Mouse (Mus musculus): ENCODE results near the gene Stk40. TPM values are rescaled to one million over a fixed set of nuclear protein-coding genes. Genes with fewer than 3 reads are reported as not detected.

Stk40 gene
- total RNA-seq, 2 experiments from 2014 or later = 32.5 to 33.2 TPM

DNA sequence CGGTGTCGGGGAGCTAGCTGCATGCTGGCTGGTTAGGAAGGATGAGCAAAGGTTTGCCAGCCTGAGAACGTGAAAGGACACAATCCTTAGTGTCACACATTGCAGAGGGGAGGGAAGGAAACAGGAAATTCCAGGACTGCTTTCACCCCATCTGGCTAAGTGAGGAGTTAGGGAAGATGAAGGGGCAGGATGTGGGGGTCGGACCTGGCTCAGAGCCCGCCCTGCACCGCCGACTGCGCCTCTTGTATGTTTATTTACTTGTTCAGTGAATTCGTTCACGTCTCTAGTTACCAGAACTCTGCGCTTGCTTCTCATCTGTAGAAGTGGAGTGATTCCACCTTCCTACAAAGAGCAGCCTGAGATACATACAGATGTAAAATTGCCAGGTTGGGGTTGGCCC is 26.7 kb downstream of the Stk40 start:
- DNase-seq = peak; percentile 44

DNA sequence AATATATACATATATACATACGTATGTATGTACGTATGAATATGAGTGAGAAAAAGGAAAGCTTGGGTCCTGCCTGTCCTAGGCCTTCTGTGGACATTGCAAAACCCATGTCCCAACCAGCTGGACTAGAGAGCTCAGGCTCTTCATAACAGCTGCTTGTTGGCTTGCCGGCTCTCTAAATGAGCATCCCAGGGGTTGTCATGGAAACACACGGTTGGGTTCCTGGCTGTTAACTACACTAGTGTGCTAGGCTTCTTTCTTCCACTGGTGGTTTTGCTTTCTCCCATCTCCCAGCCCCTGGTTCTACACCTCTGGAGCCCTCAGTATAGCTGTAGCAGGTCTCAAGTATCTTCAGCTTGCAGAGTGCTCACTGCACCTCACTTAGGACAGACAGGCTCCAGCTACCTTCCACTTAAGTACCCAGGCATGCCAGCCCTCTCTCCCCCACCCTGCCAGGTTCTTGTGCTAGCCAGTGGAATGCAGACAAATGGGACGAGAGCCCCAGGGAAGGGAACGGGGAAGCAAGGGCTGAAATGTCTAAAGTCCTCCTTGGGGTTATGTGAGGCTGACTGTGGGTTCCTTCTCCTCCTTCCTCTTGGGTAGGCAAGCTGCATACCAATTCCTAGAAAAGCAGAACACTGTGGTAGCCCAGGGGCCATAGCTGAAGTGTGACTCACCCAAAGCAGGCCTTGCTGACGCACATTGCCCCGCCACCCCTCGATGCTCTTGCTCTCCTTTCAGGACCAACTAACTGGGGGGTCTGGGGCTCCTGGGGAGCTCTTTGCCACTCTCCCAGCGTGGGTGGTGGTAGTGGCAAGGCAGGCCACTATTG is 27.7 kb downstream of the Stk40 start:
- peak; percentile 54 for DNase-seq

DNA sequence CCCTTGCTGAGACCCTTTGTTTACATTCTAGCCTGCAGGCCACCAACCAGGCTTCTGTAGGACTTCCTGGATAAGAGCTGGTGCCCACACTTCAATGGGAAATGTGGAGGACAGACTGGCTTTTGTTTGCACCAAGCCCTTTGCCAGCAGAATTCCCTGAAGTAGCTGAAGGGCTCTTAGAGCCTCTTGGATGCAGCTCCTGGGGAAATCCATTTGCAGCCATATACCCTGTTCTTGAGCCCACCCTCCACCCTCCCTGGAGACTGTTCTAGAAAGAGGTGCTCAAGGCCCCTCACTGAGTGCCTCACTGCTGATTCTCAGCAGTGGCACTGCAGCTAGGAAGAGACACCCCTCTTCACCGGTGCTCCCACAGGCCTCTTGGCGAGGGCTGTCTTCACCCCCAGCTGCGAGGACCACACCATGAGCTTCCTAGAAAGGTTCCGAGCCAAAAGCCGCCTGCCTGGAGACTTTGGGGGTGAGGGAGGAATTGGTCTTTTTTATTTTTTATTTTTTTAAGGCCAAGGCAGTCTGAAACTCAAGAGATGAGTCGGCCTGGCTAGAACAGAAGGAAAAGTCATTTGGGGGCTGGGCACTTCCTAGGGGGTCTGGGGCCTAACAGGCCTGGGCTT is 29.0 kb downstream of the Stk40 start:
- no peak for DNase-seq

DNA sequence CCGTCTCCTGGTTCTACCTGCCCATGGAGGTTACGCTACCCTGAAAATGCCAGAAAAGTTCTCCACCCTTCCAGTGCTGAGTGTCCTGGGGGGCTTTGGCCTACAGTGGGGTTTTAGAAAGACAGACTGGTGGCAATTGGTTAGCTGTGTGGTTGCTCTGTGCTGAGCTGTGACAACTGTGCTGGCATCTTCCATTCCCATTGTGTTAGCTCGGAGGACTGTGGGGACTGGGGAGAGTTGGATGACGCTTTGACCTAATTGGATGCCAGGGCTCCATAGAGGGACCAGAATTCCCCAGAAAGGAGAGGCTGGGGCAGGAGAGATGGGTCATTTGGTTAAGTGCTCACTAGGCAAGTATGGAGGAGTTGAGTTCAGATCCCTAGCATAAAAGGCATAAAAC is 30.5 kb downstream of the Stk40 start:
- DNase-seq = no peak

DNA sequence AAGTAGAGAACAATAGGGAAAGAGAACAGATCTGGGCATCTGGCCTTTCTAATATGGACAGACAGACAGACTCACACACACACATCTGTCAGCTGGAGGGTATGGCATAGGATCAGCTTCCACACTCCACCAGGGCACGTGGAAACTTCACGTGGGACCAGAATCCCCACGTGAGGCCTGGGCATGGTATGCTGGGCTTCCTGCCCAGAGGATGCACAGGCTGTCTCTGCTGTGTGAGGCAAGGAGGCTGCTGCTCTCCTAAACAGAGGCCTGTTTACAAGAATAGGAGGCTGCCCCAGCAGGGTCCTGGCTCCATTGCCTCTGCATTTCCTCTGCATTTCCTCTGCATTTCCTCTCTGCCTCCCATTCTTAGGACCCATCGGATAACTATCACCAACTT is 30.9 kb downstream of the Stk40 start:
- DNase-seq = no peak

DNA sequence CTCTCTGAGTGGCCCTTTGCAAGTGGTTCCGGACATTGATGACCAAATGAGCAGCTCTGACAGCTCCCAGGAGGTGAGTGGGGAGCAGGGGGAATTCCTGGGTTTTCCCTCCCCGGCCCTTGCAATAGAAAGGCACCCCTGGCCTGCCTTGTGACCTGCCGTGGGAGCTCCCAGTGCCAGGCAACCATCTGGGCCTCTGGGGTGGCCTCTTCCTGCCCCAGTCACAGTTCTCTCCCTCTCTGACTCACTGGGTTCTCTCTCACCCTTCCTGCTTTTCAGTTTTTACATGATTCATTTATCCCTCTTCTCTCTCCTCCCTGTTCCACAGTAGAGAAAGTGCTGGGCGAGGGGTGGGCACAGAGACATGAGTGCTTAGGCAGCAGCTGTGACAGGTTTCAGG is 34.0 kb downstream of the Stk40 start:
- no peak for DNase-seq

DNA sequence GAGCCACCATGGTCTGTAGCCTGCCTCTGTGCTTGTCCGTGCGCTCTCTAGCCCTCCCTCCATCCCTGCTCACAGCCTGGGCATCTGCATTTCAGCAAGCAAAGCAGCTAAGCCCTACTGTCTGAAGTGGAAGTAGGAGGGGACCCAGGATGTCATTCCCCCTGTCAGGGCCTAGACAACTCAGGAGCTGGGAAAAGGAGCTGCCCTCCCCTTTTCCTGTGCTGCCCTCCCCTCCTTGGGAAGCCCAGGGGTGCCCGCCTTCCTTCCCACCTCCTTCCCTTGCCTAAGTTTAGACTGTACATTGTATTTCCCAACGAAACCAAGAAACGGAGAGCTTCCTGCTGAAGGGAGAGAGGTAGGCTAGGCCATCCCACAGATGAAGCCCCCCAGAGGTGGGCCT is 37.3 kb downstream of the Stk40 start:
- DNase-seq = no peak

DNA sequence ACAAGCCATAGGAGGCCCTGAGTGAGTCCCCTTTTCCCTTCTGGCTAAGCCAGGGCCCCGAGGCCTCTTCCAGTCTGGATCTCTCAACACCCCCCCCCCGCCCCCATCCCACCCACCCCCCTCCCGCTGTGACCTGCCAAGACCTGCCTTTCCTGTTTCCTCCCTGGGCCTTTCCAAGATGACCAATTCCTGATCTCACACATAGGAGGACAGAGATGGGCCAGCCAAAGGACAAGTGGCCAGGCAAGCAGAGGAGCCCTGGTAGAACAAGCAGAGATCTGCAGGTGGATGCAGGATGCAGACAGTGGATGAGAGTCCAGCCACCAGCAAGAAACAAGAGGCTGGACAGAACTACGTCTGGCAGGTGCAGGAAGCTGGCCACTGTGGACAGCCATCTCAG is 41.6 kb downstream of the Stk40 start:
- peak; percentile 38 for DNase-seq

DNA sequence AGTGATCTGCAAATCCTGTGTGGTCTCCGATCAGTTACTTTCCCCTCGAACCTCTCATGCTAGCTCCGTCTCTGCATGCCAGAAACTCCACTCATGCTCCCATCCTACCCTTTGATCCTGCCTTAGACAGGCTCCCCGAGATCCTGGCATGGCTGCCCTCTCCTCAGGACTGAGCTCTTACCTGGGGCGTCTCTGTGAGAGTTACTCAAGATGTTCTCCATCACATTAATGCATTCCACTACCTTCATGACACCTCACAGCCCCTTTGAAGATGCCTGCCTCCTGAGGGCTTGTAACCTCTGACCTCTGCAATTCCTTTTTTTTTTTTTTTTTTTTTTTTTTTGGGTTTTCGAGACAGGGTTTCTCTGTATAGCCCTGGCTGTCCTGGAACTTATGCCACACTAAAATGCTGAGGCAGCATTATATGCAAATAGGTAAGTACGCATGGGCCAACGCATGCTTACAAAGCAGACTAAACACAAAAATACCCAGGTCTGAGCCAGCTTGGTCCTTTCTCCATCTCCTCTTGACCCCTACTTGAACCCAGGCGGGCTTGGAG is 43.3 kb downstream of the Stk40 start:
- no peak for DNase-seq

DNA sequence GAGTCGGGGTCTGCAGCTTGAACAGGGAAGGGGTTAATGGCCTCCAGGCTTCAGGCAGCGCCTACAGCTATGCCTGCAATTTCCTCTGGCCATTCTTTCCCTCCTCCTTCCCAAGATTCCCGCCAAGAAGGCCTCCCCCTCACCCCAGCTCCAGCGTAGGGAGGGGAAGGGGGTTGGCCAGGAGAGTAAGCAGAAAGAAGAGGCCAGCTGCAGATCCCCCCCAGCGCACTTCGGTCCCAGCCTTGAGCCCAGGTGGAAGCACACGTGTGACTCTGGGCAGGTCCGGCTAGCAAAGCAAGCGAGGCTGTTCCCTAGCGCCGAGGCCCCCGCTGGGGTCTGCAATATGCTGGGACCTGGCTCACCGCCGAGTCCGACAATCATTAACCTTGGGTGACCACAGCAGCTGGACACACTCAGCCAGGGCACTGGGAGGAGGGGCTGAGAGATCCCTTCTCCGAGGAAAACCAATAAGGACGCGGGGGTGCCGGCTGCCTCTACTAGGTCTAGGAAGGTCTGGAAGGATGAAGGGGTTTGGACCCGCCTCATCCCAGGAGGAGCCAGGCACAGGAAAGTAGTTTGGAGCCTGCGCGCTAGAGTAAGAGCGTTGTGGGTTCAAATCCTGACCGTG is 43.9 kb downstream of the Stk40 start, which contains the start of gene Eva1b:
TSS of gene Eva1b (plus strand) at position 212 of the 628 bp plus-strand sequence.
- DNase-seq = peak; percentile 79

DNA sequence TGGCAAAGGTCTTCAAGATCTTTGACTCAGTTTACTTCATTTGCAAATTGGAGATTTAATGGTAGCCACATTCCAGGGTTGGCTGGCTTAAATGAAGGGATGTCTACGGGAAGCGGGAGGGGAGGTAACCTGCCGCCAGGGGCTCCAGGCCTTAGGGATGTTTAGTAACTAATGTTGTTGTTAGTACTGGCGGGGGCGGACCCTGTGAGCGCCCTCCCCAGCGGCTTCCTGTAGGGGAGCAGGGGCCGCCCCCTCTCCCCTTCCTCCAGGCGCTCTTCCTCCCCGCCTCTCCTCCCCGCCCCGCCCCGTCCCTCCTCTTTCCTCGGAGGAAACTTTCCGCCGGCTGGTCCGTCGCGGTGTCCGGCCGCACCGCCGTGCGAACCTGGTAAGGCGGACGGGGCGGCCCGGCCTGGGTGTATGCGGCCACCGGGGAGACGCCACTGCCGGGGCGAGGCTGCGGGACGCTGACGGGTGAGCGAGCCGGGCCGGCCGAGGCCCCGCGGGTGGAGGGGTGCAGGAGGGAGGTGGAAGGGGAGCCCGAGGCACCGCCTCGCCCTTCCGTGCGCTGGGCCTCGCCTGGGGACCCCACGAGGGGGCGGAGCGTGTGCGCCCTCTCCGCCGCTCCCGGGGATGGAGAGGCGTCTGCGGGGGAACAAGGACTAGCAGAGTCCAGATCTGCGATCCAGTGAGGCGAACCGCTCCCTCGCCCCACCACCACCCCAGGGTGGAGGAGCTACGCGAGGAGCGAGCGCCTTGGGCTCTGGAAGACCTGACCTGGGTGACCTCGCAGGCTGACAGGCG is 44.6 kb downstream of the Stk40 start:
- peak; percentile 73 for DNase-seq

DNA sequence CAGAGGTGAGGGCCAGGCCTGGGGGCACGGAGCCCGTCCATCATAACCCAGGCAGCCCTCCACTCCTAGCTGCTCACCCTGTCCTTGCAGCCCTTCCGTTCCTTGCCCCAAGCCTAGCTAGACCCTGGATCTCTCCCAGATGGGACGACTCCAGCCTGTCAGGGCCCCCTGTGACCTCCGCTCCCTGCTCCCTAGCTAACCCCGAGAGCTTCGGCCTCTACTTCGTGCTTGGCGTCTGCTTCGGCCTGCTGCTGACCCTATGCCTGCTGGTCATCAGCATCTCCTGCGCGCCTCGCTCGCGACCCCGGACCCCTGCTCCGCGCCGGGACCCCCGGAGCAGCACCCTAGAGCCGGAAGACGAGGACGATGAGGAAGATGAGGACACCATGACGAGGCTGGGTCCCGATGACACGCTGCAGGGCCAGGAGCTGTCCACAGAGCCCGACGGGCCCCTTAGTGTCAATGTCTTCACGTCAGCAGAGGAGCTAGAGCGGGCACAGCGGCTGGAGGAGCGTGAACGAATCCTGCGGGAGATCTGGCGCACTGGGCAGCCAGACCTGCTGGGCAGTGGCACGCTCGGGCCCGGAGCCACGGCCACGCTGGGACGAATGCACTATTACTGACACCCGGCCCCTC is 45.4 kb downstream of the Stk40 start:
- no peak for DNase-seq

DNA sequence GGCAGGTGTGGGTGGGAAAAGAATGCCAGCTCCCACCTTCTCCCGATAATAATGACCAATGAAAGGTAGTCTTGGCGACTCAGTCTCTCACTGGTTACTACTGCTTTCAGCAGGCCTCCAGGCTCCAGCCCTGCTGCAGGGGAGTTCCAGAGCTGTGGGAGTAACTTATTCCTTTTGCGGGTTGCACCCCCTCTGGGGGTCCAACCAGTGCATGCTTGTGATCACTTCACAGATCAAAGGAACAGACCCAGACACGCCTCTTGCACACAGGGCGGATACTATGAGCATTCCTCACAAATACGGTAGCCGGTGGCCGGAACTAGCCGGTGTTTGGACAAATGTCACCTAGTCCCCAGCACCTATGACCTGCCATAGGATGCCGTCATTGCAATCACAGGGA is 46.0 kb downstream of the Stk40 start:
- no peak for DNase-seq

DNA sequence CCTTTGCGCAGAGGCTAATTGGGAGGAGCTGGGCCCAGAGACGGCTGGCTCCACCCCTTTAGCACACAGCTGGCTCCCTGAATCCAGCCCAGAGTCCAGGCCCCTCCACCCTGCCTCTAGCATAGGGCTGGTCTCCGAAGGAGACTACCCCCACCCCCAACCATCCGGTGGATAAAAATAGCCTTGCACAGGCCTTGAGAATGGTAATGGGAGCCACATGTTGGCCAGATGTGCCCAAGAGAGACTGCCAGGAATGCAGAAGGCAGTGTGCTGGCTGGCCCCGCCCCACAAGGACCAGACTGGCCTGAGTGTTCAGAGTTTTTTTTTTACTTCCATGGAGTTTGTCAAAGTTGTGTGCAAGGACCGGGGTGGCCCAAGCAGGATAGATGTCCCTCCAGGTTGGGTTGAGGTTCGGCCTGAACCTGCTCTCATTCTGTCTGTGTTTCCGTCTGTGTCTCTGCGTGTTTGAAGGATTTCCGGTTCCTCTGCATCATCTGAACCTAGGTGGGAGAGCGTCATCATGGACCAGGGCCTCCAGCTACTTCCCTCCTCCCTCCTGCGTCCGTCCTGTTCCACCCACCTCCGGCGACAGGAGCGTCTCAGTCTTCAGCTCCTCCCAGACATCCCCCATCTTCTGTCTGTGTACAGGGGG is 46.7 kb downstream of the Stk40 start:
- DNase-seq = peak; percentile 84

DNA sequence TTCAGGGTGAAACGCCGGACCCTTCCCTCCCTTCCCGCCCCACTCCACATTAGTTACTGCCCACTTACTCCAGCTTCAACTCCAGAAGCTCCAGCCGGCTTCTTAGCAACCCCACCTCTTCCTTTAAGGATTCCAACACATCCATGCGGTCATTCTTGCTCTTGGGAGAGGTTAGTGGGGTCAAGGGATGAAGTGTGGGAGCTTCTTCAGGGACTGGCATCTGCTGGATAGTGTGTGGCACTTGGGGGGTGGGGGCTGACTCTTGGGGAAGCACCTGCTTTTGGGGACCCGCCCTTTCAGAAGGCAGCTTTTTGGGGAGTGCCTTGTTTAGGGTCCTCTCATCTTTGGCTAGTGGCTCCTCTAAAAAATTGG is 47.2 kb downstream of the Stk40 start:
- DNase-seq = no peak

DNA sequence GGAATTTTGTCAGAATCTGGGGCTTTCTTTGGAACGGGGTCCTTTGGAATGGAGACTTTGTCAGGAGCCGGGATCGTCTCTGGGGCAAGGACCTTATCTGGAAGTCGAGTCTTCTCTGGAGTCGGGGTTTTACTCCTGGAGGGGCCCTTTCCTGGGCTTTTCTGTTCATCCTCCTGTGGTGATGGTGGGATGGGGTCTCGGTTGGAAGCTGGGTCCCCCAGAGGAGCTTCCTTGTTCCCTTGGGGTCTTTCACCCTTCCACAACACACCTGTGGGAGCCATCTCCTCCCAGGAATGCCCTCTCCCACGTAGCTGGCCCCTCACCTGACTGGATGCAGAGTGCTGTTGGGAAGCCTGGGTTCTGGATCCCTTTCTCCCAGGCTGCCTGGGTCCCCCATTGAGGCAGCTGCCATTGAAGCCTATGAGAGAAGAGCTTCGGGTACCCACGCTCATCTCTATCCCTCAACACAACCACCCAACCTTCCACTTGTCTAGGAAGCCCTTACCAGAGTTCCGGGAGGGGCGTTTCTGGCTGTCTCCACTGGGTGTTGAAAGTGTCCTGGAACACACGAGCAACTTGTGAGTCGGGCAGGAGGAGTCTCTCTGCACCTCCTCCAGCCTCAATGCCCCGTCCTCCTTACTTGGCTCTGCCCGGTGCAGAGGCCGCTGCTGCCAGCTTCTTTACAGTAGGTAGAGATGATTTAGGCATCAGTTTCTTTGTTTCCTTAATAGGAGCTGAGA is 48.1 kb downstream of the Stk40 start:
- no peak for DNase-seq

DNA sequence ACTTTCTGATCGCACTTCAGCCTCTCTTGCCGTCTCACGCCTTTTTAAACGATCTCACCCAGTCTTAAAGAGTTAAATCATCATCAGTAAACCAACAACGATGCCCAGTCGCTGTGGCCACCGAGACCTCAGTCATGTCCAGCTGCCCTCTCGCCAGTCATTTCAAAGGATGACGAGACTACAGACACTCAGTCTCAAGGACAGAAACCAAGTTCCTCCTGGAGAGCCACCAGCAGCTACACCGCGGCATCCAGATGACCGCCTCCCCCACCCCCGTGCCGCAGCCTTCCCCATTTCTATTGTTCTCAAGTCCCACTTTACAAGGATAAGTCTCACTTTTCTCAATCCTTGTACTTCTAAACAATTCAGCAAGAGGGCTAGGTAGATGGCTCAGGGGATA is 49.1 kb downstream of the Stk40 start:
- DNase-seq = no peak

DNA sequence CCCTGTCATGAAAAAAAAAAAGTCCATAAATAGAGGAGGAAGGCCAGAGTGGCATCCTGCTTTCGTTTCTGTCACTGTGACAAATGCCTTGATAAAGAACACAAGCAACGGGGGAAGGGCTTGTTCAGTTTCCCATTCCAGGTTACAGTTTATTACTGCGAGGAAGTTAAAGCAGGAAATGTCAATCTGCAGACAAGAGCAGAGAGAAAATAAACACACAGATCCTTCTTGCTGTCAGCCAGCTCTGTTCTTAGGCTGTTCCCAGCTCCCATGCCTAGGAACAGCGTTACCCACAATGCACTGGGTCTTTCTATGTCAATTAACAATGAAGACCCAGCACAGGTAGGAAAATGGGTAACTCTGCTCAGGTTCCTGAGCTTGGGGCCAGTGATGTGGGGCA is 51.4 kb downstream of the Stk40 start:
- DNase-seq = no peak

DNA sequence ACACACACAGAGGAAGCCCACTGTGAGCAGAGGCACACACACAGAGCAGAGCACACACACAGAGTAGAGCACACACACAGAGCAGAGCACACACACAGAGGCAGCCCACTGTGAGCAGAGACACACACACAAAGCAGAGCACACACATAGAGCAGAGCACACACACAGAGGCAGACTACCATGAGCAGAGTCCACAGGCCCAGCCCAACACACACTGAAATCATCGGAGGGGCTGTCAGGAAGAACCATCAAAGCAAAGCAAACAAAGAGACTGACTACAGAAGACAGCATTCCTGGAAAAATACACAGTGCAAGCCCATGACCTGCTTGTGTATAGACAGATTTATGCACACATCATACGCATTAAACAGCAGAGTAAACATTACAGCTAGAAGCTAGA is 52.1 kb downstream of the Stk40 start:
- no peak for DNase-seq

DNA sequence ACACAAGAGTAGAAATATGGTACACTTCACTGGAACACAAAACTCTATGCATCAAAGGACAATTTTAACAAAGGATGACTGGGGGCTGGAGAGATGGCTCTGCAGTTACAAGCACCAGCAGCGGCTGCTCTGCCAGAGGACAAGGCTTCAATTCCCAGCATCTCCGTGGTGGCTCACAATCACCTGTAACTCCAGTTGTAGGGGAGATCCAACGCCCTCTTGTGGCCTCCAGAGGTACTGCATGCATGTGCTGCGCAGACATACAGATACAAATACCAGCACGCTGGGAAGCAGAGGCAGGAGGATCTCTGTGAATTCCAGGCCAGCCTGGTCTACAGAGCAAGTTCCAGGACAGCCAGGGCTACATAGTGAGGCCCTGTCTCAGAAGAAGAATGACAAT is 52.9 kb downstream of the Stk40 start:
- DNase-seq = no peak

DNA sequence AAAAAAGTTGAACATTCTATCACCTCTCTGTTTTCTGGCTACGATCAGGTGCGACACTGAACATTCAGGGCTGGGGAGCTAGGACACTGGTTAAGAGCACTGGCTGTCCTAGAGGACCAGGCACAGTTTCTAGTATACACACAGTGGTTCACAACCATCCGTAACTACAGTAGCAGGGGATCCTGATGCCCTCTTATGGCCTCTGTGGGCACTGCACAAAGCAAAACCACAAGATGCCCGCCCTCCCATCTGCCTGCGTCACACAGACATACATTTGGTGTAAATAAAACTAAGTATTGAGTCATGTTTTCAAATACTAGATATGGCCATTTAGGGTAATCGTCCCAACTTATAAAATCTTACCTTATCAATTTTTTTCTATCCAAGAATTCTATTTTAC is 53.8 kb downstream of the Stk40 start:
- DNase-seq = no peak

Measured in heart, postnatal 4 days (tissue).